Mouse (Mus musculus) bone marrow macrophage, adult 2 months (primary cell): ENCODE data around the gene Cdc20.

ENCODE experiments used
- CTCF ChIP-seq: IDR thresholded peaks from 2 replicates; pipeline ENCODE4 v1.5.1; 2012; ENCODE audit warnings: low read depth, mild to moderate bottlenecking, low read length, moderate library complexity
- POLR2A ChIP-seq: IDR thresholded peaks from 2 replicates; pipeline ENCODE4 v1.6.1; 2012; ENCODE audit warnings: mild to moderate bottlenecking, low read depth, low read length, borderline replicate concordance

- TF ChIP-seq POLR2A (no peak), CTCF (no peak)
Observed at GRCm38 (mm10) chr4:118398400-118398799, 38.8 kb downstream of the Cdc20 start.
